Mouse (Mus musculus) liver, embryonic 14.5 days (tissue): ENCODE data around the gene Chtop. TPM values are rescaled to one million over a fixed set of nuclear protein-coding genes. Genes with fewer than 3 reads are reported as not detected.

Experiments
- ATAC-seq: fragments of 200-750 bp; cut with Nextera tagmentation; 2 replicates; pipeline ENCODE4 v1.8.0; 2017; ENCODE audit warnings: moderate number of reproducible peaks, mild to moderate bottlenecking, moderate library complexity; ENCODE audit not compliant: insufficient read depth
- DNase-seq, 3 experiments: peaks; one replicate each; pipeline ENCODE4 v3.0.0-alpha.2; 2012 to 2013; ENCODE audit warnings: low read depth in 3 of 3, low spot score in 3 of 3
- H3K27ac ChIP-seq: fragments of 300-500 bp; sonication (generic); 2 replicates; pipeline ENCODE4 v1.5.1; 2014; ENCODE audit warnings: moderate library complexity, mild to moderate bottlenecking, control low read depth, inconsistent platforms
- H3K27me3 ChIP-seq: fragments of 300-500 bp; sonication (generic); 2 replicates; pipeline ENCODE4 v1.6.1; 2014; ENCODE audit warnings: mild to moderate bottlenecking, low read length, moderate library complexity; ENCODE audit not compliant: control insufficient read depth, insufficient read depth
- H3K36me3 ChIP-seq: fragments of 300-500 bp; sonication (generic); replicated peaks from 2 replicates; pipeline ENCODE4 v1.6.1; 2014; ENCODE audit warnings: low read depth; ENCODE audit not compliant: control insufficient read depth, insufficient read depth
- H3K4me1 ChIP-seq, 2 experiments: fragments of 200-500 bp in 1 of 2; fragments of 300-500 bp in 1 of 2; sonication (generic) in 1 of 2; replicated peaks; 2 replicates each; pipeline ENCODE4 v1.6.1; 2012 to 2014; ENCODE audit warnings: antibody characterized with exemption in 1 of 2, inconsistent platforms in 1 of 2, low read length in 1 of 2; ENCODE audit not compliant: control insufficient read depth in 2 of 2, insufficient read depth in 2 of 2
- H3K4me2 ChIP-seq: fragments of 300-500 bp; sonication (generic); 2 replicates; pipeline ENCODE4 v1.6.1; 2014; ENCODE audit warnings: low read depth, mild to moderate bottlenecking, control low read depth, moderate library complexity
- H3K4me3 ChIP-seq, 2 experiments: fragments of 200-500 bp in 1 of 2; fragments of 300-500 bp in 1 of 2; sonication (generic) in 1 of 2; 2 replicates each; pipeline ENCODE4 v1.5.1; 2012 to 2014; ENCODE audit warnings: low read depth in 2 of 2, low read length in 2 of 2, mild to moderate bottlenecking in 2 of 2, control low read depth in 1 of 2, inconsistent platforms in 1 of 2, moderate library complexity in 1 of 2; ENCODE audit not compliant: insufficient read depth in 1 of 2
- H3K9ac ChIP-seq: fragments of 300-500 bp; sonication (generic); replicated peaks from 2 replicates; pipeline ENCODE4 v1.6.1; 2014; ENCODE audit warnings: mild to moderate bottlenecking, control low read depth, moderate library complexity
- H3K9me3 ChIP-seq: fragments of 300-500 bp; sonication (generic); 2 replicates; pipeline ENCODE4 v1.6.1; 2016; ENCODE audit warnings: low read length, mixed read lengths; ENCODE audit not compliant: control insufficient read depth
- CTCF ChIP-seq: IDR thresholded peaks from 2 replicates; pipeline ENCODE4 v1.5.1; 2016; ENCODE audit warnings: antibody characterized with exemption, low read depth, control low read depth
- EP300 ChIP-seq: IDR thresholded peaks from 2 replicates; pipeline ENCODE4 v1.6.1; 2016; ENCODE audit warnings: antibody characterized with exemption, low read depth
- WGBS: fragments of 180-500 bp; shearing (Covaris S2); extraction: QIAGEN DNeasy Blood & Tissue Kit; methylation state at CpG from one replicate; pipeline ENCODE4 v1.1.7; 2014; ENCODE audit not compliant: insufficient replicate concordance; 5-methylcytosine and 5-hydroxymethylcytosine counted together
- polyA plus RNA-seq, 2 experiments: library from polyadenylated mRNA; depleted of rRNA in 1 of 2; stranded (reverse) in 1 of 2; unstranded in 1 of 2; fragments of >200 nt; fragmentation: Nextera tagmentation in 1 of 2; extraction: Ambion mirVana in 1 of 2; gene quantifications; 2 replicates each; pipeline versions ENCODE4 v1.2.1 to v1.2.3; 2012 to 2014

Gene Chtop
- polyA plus RNA-seq, 2 experiments = 29.7 to 49.9 TPM

- Histone ChIP-seq H3K9ac (no peak overlapping the region), H3K4me2 (no peak overlapping the region), H3K4me3 (no peak overlapping the region), H3K9me3 (no peaks in the 10 kb centered on the region), H3K27me3 (peaks cover 23% of the 10 kb centered on the region), H3K27ac (no peak overlapping the region), H3K4me1 (no peaks in the 10 kb centered on the region), H3K36me3 (no peaks in the 10 kb centered on the region)
- no peak for ATAC-seq
- no peak for TF ChIP-seq EP300
- no peak for TF ChIP-seq CTCF
- 73% methylated on average over 9 of the region's 9 CpGs for WGBS
- no peak for DNase-seq
Measured at GRCm38 (mm10) chr3:90459727-90460126, 49.6 kb downstream of the Chtop start.

- Histone ChIP-seq H3K4me2 (no peak overlapping the region), H3K36me3 (no peaks in the 10 kb centered on the region), H3K9me3 (no peaks in the 10 kb centered on the region), H3K27ac (no peak overlapping the region), H3K4me3 (no peak overlapping the region), H3K4me1 (peaks cover 0 to 14% of the 10 kb centered on the region in 2 experiments; a peak in 2 of 4 replicates), H3K27me3 (no peaks in the 10 kb centered on the region), H3K9ac (no peak overlapping the region)
- ATAC-seq (no peak), DNase-seq (no peak)
- TF ChIP-seq CTCF (no peak), EP300 (no peak)
- 81% methylated on average over 14 of the region's 14 CpGs for WGBS
Measured at GRCm38 (mm10) chr3:90454931-90455330, 54.4 kb downstream of the Chtop start.

GRCm38 (mm10) chr3:90451396-90452095 is 57.8 kb downstream of the Chtop start:
- no peaks in the 10 kb centered on the region for H3K27me3 ChIP-seq
- no peak for DNase-seq
- ATAC-seq = peak; percentile 24; the same call in 1 of the 2 replicates
- H3K9ac ChIP-seq = no peak overlapping the region
- peaks cover 0 to 16% of the 10 kb centered on the region in 2 experiments; a peak in 2 of 4 replicates for H3K4me1 ChIP-seq
- H3K4me2 ChIP-seq = peak overlapping the region; percentile 48
- H3K4me3 ChIP-seq = peak overlapping the region; percentile 23 to 40
- 32% methylated on average over 10 of the region's 10 CpGs for WGBS
- no peaks in the 10 kb centered on the region for H3K36me3 ChIP-seq
- TF ChIP-seq CTCF (no peak), EP300 (no peak)
- no peak overlapping the region for H3K27ac ChIP-seq
- no peaks in the 10 kb centered on the region for H3K9me3 ChIP-seq

GRCm38 (mm10) chr3:90450874-90451273 is 58.4 kb downstream of the Chtop start:
- Histone ChIP-seq H3K36me3 (no peaks in the 10 kb centered on the region), H3K4me2 (peak overlapping the region; percentile 48), H3K27ac (no peak overlapping the region), H3K4me1 (peaks cover 0 to 20% of the 10 kb centered on the region in 2 experiments; a peak in 2 of 4 replicates), H3K4me3 (peak overlapping the region; percentile 23 to 40; a peak in 3 of 4 replicates), H3K9me3 (no peaks in the 10 kb centered on the region), H3K27me3 (no peaks in the 10 kb centered on the region), H3K9ac (no peak overlapping the region)
- no peak for DNase-seq
- ATAC-seq = no peak
- TF ChIP-seq CTCF = no peak
- TF ChIP-seq EP300 = no peak
- WGBS = 25% methylated on average over 12 of the region's 12 CpGs

Other genes with a start within 250 kb of the Chtop start
- gene Dennd4b, start 244.3 kb downstream of the Chtop start, polyA plus RNA-seq (2012; rRNA removed) = 3.9 and 4.6 TPM in 2 replicates
- 1.0 and 1.6 TPM in 2 replicates for gene Dennd4b, start 244.3 kb downstream of the Chtop start, polyA plus RNA-seq (2014; fragmentation: Nextera tagmentation; extraction: Ambion mirVana)
- 4.4 and 5.6 TPM in 2 replicates for gene Gatad2b, start 216.3 kb downstream of the Chtop start, polyA plus RNA-seq (2012; rRNA removed)
- gene Gatad2b, start 216.3 kb downstream of the Chtop start, polyA plus RNA-seq (2014; fragmentation: Nextera tagmentation; extraction: Ambion mirVana) = 2.2 and 3.2 TPM in 2 replicates
- 2.1 TPM in 2 replicates for gene Slc27a3, start 119.6 kb downstream of the Chtop start, polyA plus RNA-seq (2012; rRNA removed)
- gene Slc27a3, start 119.6 kb downstream of the Chtop start, polyA plus RNA-seq (2014; fragmentation: Nextera tagmentation; extraction: Ambion mirVana) = 0.76 and 1.0 TPM in 2 replicates
- 11.3 and 12.7 TPM in 2 replicates for gene Ints3, start 75.9 kb downstream of the Chtop start, polyA plus RNA-seq (2012; rRNA removed)
- gene Ints3, start 75.9 kb downstream of the Chtop start, polyA plus RNA-seq (2014; fragmentation: Nextera tagmentation; extraction: Ambion mirVana) = 6.6 and 9.4 TPM in 2 replicates
- gene Npr1, start 43.6 kb downstream of the Chtop start, polyA plus RNA-seq (2012; rRNA removed) = 6.5 and 7.2 TPM in 2 replicates
- gene Npr1, start 43.6 kb downstream of the Chtop start, polyA plus RNA-seq (2014; fragmentation: Nextera tagmentation; extraction: Ambion mirVana) = 2.8 and 4.0 TPM in 2 replicates
- gene Ilf2, start 33.4 kb downstream of the Chtop start, polyA plus RNA-seq (2012; rRNA removed) = 23.3 and 34.5 TPM in 2 replicates
- gene Ilf2, start 33.4 kb downstream of the Chtop start, polyA plus RNA-seq (2014; fragmentation: Nextera tagmentation; extraction: Ambion mirVana) = 46.5 and 48.9 TPM in 2 replicates
- gene Snapin, start 18.5 kb downstream of the Chtop start, polyA plus RNA-seq (2012; rRNA removed) = 7.4 and 9.3 TPM in 2 replicates
- 17.0 and 18.7 TPM in 2 replicates for gene Snapin, start 18.5 kb downstream of the Chtop start, polyA plus RNA-seq (2014; fragmentation: Nextera tagmentation; extraction: Ambion mirVana)
- 9.2 and 14.9 TPM in 2 replicates for gene S100a1, start 4.9 kb upstream of the Chtop start, polyA plus RNA-seq (2012; rRNA removed)
- gene S100a1, start 4.9 kb upstream of the Chtop start, polyA plus RNA-seq (2014; fragmentation: Nextera tagmentation; extraction: Ambion mirVana) = 20.8 and 27.1 TPM in 2 replicates
- 7.4 and 11.1 TPM in 2 replicates for gene S100a13, start 4.9 kb upstream of the Chtop start, polyA plus RNA-seq (2012; rRNA removed)
- gene S100a13, start 4.9 kb upstream of the Chtop start, polyA plus RNA-seq (2014; fragmentation: Nextera tagmentation; extraction: Ambion mirVana) = 18.0 and 19.7 TPM in 2 replicates
- 0.11 and 0.13 TPM in 2 replicates for gene S100a14, start 17.4 kb upstream of the Chtop start, polyA plus RNA-seq (2012; rRNA removed)
- not detected in 2 replicates for gene S100a14, start 17.4 kb upstream of the Chtop start, polyA plus RNA-seq (2014; fragmentation: Nextera tagmentation; extraction: Ambion mirVana)
- 12.3 and 15.5 TPM in 2 replicates for gene S100a16, start 27.8 kb upstream of the Chtop start, polyA plus RNA-seq (2012; rRNA removed)
- 24.1 and 24.9 TPM in 2 replicates for gene S100a16, start 27.8 kb upstream of the Chtop start, polyA plus RNA-seq (2014; fragmentation: Nextera tagmentation; extraction: Ambion mirVana)
- not detected in 2 replicates for gene S100a3, start 51.1 kb upstream of the Chtop start, polyA plus RNA-seq (2012; rRNA removed)
- gene S100a3, start 51.1 kb upstream of the Chtop start, polyA plus RNA-seq (2014; fragmentation: Nextera tagmentation; extraction: Ambion mirVana) = 0.20 TPM in 1 of 2 replicates, not detected in the other
- gene S100a2, start 80.7 kb upstream of the Chtop start, polyA plus RNA-seq (2012; rRNA removed) = not detected in 2 replicates
- not detected in 2 replicates for gene S100a2, start 80.7 kb upstream of the Chtop start, polyA plus RNA-seq (2014; fragmentation: Nextera tagmentation; extraction: Ambion mirVana)
- gene Gm42674, start 92.4 kb upstream of the Chtop start, polyA plus RNA-seq (2012; rRNA removed) = not detected in 2 replicates
- gene Gm42674, start 92.4 kb upstream of the Chtop start, polyA plus RNA-seq (2014; fragmentation: Nextera tagmentation; extraction: Ambion mirVana) = not detected in 2 replicates
- 1.0 and 2.0 TPM in 2 replicates for gene S100a4, start 94.3 kb upstream of the Chtop start, polyA plus RNA-seq (2012; rRNA removed)
- 0.73 and 1.0 TPM in 2 replicates for gene S100a4, start 94.3 kb upstream of the Chtop start, polyA plus RNA-seq (2014; fragmentation: Nextera tagmentation; extraction: Ambion mirVana)
- not detected in 2 replicates for gene S100a5, start 99.0 kb upstream of the Chtop start, polyA plus RNA-seq (2012; rRNA removed)
- gene S100a5, start 99.0 kb upstream of the Chtop start, polyA plus RNA-seq (2014; fragmentation: Nextera tagmentation; extraction: Ambion mirVana) = not detected in 2 replicates
- gene S100a6, start 103.4 kb upstream of the Chtop start, polyA plus RNA-seq (2012; rRNA removed) = 3.4 and 5.4 TPM in 2 replicates
- gene S100a6, start 103.4 kb upstream of the Chtop start, polyA plus RNA-seq (2014; fragmentation: Nextera tagmentation; extraction: Ambion mirVana) = 7.2 and 13.6 TPM in 2 replicates
- gene S100a7a, start 144.5 kb upstream of the Chtop start, polyA plus RNA-seq (2012; rRNA removed) = not detected in 2 replicates
- not detected in 2 replicates for gene S100a7a, start 144.5 kb upstream of the Chtop start, polyA plus RNA-seq (2014; fragmentation: Nextera tagmentation; extraction: Ambion mirVana)
- 203 and 418 TPM in 2 replicates for gene S100a8, start 159.5 kb upstream of the Chtop start, polyA plus RNA-seq (2012; rRNA removed)
- gene S100a8, start 159.5 kb upstream of the Chtop start, polyA plus RNA-seq (2014; fragmentation: Nextera tagmentation; extraction: Ambion mirVana) = 838 and 1,223 TPM in 2 replicates
- gene S100a9, start 186.2 kb upstream of the Chtop start, polyA plus RNA-seq (2012; rRNA removed) = 292 and 431 TPM in 2 replicates
- 583 and 836 TPM in 2 replicates for gene S100a9, start 186.2 kb upstream of the Chtop start, polyA plus RNA-seq (2014; fragmentation: Nextera tagmentation; extraction: Ambion mirVana)
- gene Pglyrp4, start 217.4 kb upstream of the Chtop start, polyA plus RNA-seq (2012; rRNA removed) = 0.02 TPM in 1 of 2 replicates, not detected in the other
- gene Pglyrp4, start 217.4 kb upstream of the Chtop start, polyA plus RNA-seq (2014; fragmentation: Nextera tagmentation; extraction: Ambion mirVana) = 0.06 TPM in 1 of 2 replicates, not detected in the other